In the genomic region with DNA sequence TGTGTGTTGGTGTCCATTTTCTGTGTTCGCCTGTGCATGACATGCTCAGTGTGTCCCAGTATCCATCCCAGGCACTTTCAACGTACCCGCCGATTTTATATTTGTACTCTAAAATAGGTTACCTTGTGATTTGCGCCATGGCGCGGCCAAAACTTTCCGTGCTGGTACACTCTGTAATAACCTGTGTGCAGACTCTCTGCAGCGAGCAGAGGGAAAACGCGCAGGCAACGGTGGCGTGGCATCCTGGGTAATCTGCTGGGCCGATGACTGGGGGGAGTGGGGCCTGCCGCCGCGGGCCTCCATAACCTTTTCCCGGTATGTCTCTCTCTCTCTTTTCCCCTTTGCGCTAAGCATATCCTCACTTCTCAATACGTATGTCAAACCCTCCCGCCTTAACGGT, we compare ENCODE assay signal across 8 mouse cellular contexts. TPM values are rescaled to one million over a fixed set of nuclear protein-coding genes. Genes with fewer than 3 reads are reported as not detected.
A peak's percentile ranks its signal among the peaks of the same experiment; 100 is the strongest.
DNase-seq lines count a peak whose midpoint lies in the region; ATAC-seq and TF ChIP-seq lines count a peak whose summit lies in the region.

No protein-coding gene starts in this region.

- H3K4me1 ChIP-seq in liver, embryonic 11.5 days (replicated peaks; ENCODE audit: control insufficient read depth, insufficient read depth, low read length) = no peaks in the 10 kb centered on the region; the same call in none of the 2 replicates
- no peaks in the 10 kb centered on the region for H3K4me1 ChIP-seq in liver, postnatal 0 days (ENCODE audit: insufficient read depth)
- H3K4me1 ChIP-seq in forebrain, embryonic 10.5 days = peaks cover 50% of the 10 kb centered on the region
- 0 out of 2 replicates have a peak, but pooled peaks cover 2% of the 10 kb centered on the region for H3K4me1 ChIP-seq in intestine, embryonic 16.5 days (ENCODE audit: control insufficient read depth, insufficient read depth, low read length)
- peaks cover 45% of the 10 kb centered on the region for H3K4me1 ChIP-seq in neural tube, embryonic 13.5 days (replicated peaks)

- WGBS in liver, embryonic 11.5 days = 52% methylated on average over 22 of the region's 22 CpGs
- WGBS in liver, postnatal 0 days (ENCODE audit: insufficient replicate concordance) = 51% methylated on average over 22 of the region's 22 CpGs
- 52% methylated on average over 22 of the region's 22 CpGs for WGBS in forebrain, embryonic 10.5 days
- WGBS in intestine, embryonic 16.5 days = 51% methylated on average over 22 of the region's 22 CpGs
- WGBS in neural tube, embryonic 13.5 days = 47% methylated on average over 22 of the region's 22 CpGs

- peaks cover 35% of the 10 kb centered on the region for H3K27me3 ChIP-seq in liver, embryonic 11.5 days (replicated peaks; ENCODE audit: control insufficient read depth, insufficient read depth, low read length)
- H3K27me3 ChIP-seq in liver, postnatal 0 days (ENCODE audit: insufficient read depth, low read length) = peaks cover 45% of the 10 kb centered on the region
- H3K27me3 ChIP-seq in forebrain, embryonic 10.5 days (ENCODE audit: poor library complexity, severe bottlenecking) = peaks cover 50% of the 10 kb centered on the region
- H3K27me3 ChIP-seq in intestine, embryonic 16.5 days (replicated peaks; ENCODE audit: control insufficient read depth, insufficient read depth, low read length) = peaks cover 22% of the 10 kb centered on the region
- peaks cover 49% of the 10 kb centered on the region for H3K27me3 ChIP-seq in neural tube, embryonic 13.5 days

- H3K4me2 ChIP-seq in liver, embryonic 11.5 days = peak overlapping the region; percentile 79
- no peak overlapping the region for H3K4me2 ChIP-seq in liver, postnatal 0 days (ENCODE audit: low read depth, low read length)
- peak overlapping the region; percentile 44 for H3K4me2 ChIP-seq in intestine, embryonic 16.5 days (ENCODE audit: low read depth, low read length)
- H3K4me2 ChIP-seq in neural tube, embryonic 13.5 days = peak overlapping the region; percentile 54

- no peak for TF ChIP-seq CTCF in liver, postnatal 0 days (IDR thresholded peaks at IDR 0.05; ENCODE audit: low read depth)

- H3K9ac ChIP-seq in liver, embryonic 11.5 days (ENCODE audit: low read depth, low read length) = no peak overlapping the region
- H3K9ac ChIP-seq in liver, postnatal 0 days (replicated peaks) = no peak overlapping the region
- no peak overlapping the region for H3K9ac ChIP-seq in intestine, embryonic 16.5 days (ENCODE audit: low read depth, low read length)
- H3K9ac ChIP-seq in neural tube, embryonic 13.5 days = peak overlapping the region; percentile 38; the same call in 1 of the 2 replicates

- TF ChIP-seq EP300 in liver, postnatal 0 days (IDR thresholded peaks at IDR 0.05; ENCODE audit: low read depth) = no peak

- ATAC-seq in liver, embryonic 11.5 days (replicated peaks; ENCODE audit: low FRiP score) = no peak
- ATAC-seq in liver, postnatal 0 days = no peak
- no peak for ATAC-seq in intestine, embryonic 16.5 days
- no peak for ATAC-seq in neural tube, embryonic 13.5 days (ENCODE audit: low read depth)
- ATAC-seq in activated CD4-positive, CD25-positive, alpha-beta regulatory T cell, adult 4 months = no peak

- 0 out of 2 replicates have a peak, but pooled peaks cover 3% of the 10 kb centered on the region for H3K36me3 ChIP-seq in liver, embryonic 11.5 days (ENCODE audit: control insufficient read depth, insufficient read depth, low read length)
- H3K36me3 ChIP-seq in liver, postnatal 0 days (replicated peaks; ENCODE audit: insufficient read depth, low read length) = no peaks in the 10 kb centered on the region
- peaks cover 37% of the 10 kb centered on the region for H3K36me3 ChIP-seq in forebrain, embryonic 10.5 days (replicated peaks)
- H3K36me3 ChIP-seq in intestine, embryonic 16.5 days (ENCODE audit: control insufficient read depth, insufficient read depth, low read length) = peaks cover 7% of the 10 kb centered on the region; the same call in 1 of the 2 replicates
- peaks cover 12% of the 10 kb centered on the region for H3K36me3 ChIP-seq in neural tube, embryonic 13.5 days

- DNase-seq in liver, embryonic 11.5 days (ENCODE audit: low spot score) = no peak
- DNase-seq in liver, postnatal 0 days = no peak
- no peak for DNase-seq in forebrain, embryonic 10.5 days (ENCODE audit: extremely low spot score, low spot score)
- DNase-seq in thymus, postnatal 14 days = no peak
- no peak for DNase-seq in T-cell, adult 2 months (ENCODE audit: low spot score)

- H3K4me3 ChIP-seq in liver, embryonic 11.5 days (ENCODE audit: low read depth, low read length) = peak overlapping the region; percentile 40
- no peak overlapping the region for H3K4me3 ChIP-seq in liver, postnatal 0 days (ENCODE audit: low read depth, low read length)
- peak overlapping the region; percentile 54 for H3K4me3 ChIP-seq in forebrain, embryonic 10.5 days
- H3K4me3 ChIP-seq in intestine, embryonic 16.5 days (ENCODE audit: low read length) = peak overlapping the region; percentile 44
- peak overlapping the region; percentile 34 for H3K4me3 ChIP-seq in neural tube, embryonic 13.5 days

- no peak overlapping the region for H3K27ac ChIP-seq in liver, embryonic 11.5 days (ENCODE audit: low read depth, low read length)
- H3K27ac ChIP-seq in liver, postnatal 0 days (ENCODE audit: low read depth) = no peak overlapping the region
- H3K27ac ChIP-seq in forebrain, embryonic 10.5 days = no peak overlapping the region
- no peak overlapping the region for H3K27ac ChIP-seq in intestine, embryonic 16.5 days (ENCODE audit: low read length)
- no peak overlapping the region for H3K27ac ChIP-seq in neural tube, embryonic 13.5 days (replicated peaks)

- H3K9me3 ChIP-seq in liver, embryonic 11.5 days (ENCODE audit: control insufficient read depth, low read length) = peaks cover 33% of the 10 kb centered on the region
- H3K9me3 ChIP-seq in liver, postnatal 0 days (ENCODE audit: low read length) = peaks cover 16% of the 10 kb centered on the region
- H3K9me3 ChIP-seq in forebrain, embryonic 10.5 days = peaks cover 54% of the 10 kb centered on the region
- H3K9me3 ChIP-seq in intestine, embryonic 16.5 days (ENCODE audit: control insufficient read depth, low read length) = peaks cover 37% of the 10 kb centered on the region
- peaks cover 46% of the 10 kb centered on the region for H3K9me3 ChIP-seq in neural tube, embryonic 13.5 days

RNA-seq across cellular contexts. Expression of gene Gnas, which starts 16.5 kb away (rescaled TPM):
- polyA plus RNA-seq in liver, embryonic 11.5 days (2014; fragmentation: Nextera tagmentation; extraction: Ambion mirVana) = 729 and 742 TPM in 2 replicates
- 332 and 343 TPM in 2 replicates for polyA plus RNA-seq in liver, postnatal 0 days (2015; fragmentation: Nextera tagmentation; extraction: Ambion mirVana)
- 880 and 928 TPM in 2 replicates for polyA plus RNA-seq in forebrain, embryonic 10.5 days (2016; fragmentation: Nextera tagmentation; extraction: Ambion mirVana)
- 402 and 775 TPM in 2 replicates for polyA plus RNA-seq in intestine, embryonic 16.5 days (2015; fragmentation: Nextera tagmentation; extraction: Ambion mirVana)
- 1,617 and 1,631 TPM in 2 replicates for polyA plus RNA-seq in neural tube, embryonic 13.5 days (2015; fragmentation: Nextera tagmentation; extraction: Ambion mirVana)
- 100 to 1,000 TPM; 102 to 126 TPM for polyA plus RNA-seq in activated CD4-positive, CD25-positive, alpha-beta regulatory T cell, adult 4 months (2017; shearing (Covaris generic))

RNA-seq across cellular contexts. Expression of gene Gm20721, which starts 45.8 kb away (rescaled TPM):
- polyA plus RNA-seq in liver, embryonic 11.5 days (2014; fragmentation: Nextera tagmentation; extraction: Ambion mirVana) = 7.3 and 7.7 TPM in 2 replicates
- 1.3 and 2.9 TPM in 2 replicates for polyA plus RNA-seq in liver, postnatal 0 days (2015; fragmentation: Nextera tagmentation; extraction: Ambion mirVana)
- polyA plus RNA-seq in forebrain, embryonic 10.5 days (2016; fragmentation: Nextera tagmentation; extraction: Ambion mirVana) = 5.9 and 8.1 TPM in 2 replicates
- polyA plus RNA-seq in intestine, embryonic 16.5 days (2015; fragmentation: Nextera tagmentation; extraction: Ambion mirVana) = 37.0 and 98.1 TPM in 2 replicates
- polyA plus RNA-seq in neural tube, embryonic 13.5 days (2015; fragmentation: Nextera tagmentation; extraction: Ambion mirVana) = 14.3 and 28.0 TPM in 2 replicates
- under 1 TPM in 1 of 2 experiments, not detected in 1; 0.40 TPM for polyA plus RNA-seq in activated CD4-positive, CD25-positive, alpha-beta regulatory T cell, adult 4 months (2017; shearing (Covaris generic))
